Mouse (Mus musculus) c-Kit-negative CD71-positive TER-119-positive erythroid progenitor cells, embryonic 14.5 days (primary cell): ENCODE measurements around the gene Ccr10.

Experiments
- DNase-seq: peaks from one replicate; pipeline ENCODE4 v3.0.0-alpha.2; 2013; ENCODE audit warnings: low read depth, low spot score

Gene Ccr10

DNA sequence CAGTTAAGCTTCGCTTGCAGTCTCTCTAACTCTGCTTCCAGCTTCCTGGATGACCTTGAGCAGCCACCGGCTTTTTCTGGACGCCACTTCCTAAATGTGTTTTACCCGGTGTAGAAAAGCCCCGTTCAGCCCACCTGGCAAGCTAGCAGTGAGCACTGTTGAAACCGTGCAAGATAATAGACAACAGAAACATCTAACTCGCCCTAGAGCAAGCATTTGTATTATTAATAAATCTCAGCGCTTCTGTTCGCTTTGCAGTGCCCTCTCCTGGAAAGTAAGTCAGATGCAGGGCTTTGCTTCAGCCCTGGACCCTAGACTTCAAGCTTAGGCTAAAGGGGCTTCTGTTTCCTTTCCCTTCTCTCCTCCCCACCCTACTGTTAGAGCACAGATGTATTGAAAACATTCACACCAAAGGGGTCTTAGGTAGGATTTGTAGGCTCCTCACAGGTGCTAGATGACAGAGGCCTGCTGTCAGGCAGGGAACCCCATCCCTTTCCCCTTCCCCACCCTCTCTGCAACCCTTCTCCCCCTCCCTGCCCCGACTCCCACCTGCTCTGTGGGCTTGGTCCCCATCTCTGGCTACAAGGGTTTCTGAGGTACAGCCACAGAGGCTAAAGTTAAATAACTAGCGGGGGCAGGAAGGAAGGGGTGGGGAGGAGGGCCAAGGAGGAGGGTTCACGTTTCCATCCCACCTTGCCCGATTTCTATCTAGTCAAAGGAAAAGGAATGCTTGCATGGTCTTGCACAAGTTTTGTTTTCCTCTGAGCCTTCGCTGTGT is at the start of gene Ccr10:
TSS of gene Ccr10 (minus strand) at position 593 of the 778 bp plus-strand sequence.
- DNase-seq, result no peak

DNA sequence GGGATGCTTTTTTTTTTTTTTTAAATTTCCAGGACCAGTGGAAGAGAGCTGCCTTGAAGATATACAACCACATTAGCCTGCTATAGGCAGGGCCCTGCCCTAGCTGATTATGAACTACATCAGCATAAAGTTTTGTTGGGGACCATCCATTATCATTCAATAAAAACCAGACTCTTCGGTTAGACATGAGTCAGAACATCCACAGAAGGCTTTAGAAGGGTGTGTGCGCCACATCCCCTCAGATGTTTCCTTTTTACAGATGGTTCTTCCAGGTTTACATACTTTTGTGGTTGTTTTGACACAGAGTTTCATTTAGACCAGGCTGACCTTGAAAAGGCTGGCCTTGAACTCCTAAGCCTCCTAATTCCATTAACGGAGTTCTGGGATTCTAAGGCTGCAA is 49.1 kb upstream of the Ccr10 start:
- DNase-seq, result no peak

GRCm38 (mm10) chr11:101221306-101221986 is 46.2 kb upstream of the Ccr10 start:
- DNase-seq, result no peak

- DNase-seq, result no peak
Observed at GRCm38 (mm10) chr11:101220853-101221252, 45.6 kb upstream of the Ccr10 start.

- no peak for DNase-seq
Observed at GRCm38 (mm10) chr11:101218436-101219055, 43.3 kb upstream of the Ccr10 start.

DNA sequence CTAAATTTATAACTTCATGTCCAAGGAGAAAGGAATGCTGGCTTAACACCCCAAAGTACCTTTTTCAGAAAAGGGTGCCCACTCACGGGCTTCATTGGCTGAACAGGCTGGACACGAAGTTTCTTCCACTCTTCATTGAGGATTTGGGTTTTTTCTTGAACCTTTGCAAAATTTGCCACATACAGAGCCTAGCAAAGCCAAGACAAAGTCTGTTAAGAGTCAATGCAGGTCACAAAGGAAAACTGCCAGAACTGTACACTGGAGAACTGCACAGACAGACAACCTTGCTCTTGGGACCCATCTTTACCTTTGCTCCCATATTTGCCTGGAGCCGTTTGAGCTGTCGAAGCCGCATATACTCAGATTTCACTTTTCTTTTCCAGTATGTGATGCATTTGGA is 41.7 kb upstream of the Ccr10 start:
- no peak for DNase-seq

GRCm38 (mm10) chr11:101211970-101212369 is 36.7 kb upstream of the Ccr10 start:
- peak; percentile 73 for DNase-seq

GRCm38 (mm10) chr11:101200986-101201385 is 25.7 kb upstream of the Ccr10 start:
- DNase-seq, result no peak

- DNase-seq, result no peak
Observed at GRCm38 (mm10) chr11:101199555-101199954, 24.3 kb upstream of the Ccr10 start.

GRCm38 (mm10) chr11:101196175-101196574 is 20.9 kb upstream of the Ccr10 start:
- DNase-seq, result no peak

- DNase-seq, result no peak
Observed at GRCm38 (mm10) chr11:101195571-101195970, 20.3 kb upstream of the Ccr10 start.

DNA sequence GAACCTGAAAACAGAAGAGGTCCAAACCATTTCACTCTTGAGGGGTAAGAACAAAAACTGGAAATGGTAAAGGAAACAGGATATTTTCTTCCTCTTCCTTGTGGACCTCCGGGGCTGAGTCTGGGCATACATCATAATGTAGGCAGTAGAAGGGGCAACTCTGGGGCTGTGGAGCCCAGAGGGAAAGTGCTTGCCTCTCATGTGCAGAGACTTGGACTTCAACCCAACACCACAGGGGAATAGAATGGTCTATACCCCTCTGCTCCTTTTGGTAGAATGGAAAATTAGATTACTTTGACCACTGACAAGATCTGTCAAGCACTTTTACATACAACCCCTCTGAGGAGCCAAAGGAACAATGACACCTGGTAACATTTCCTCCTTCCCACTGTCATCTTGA is 19.9 kb upstream of the Ccr10 start:
- no peak for DNase-seq

DNA sequence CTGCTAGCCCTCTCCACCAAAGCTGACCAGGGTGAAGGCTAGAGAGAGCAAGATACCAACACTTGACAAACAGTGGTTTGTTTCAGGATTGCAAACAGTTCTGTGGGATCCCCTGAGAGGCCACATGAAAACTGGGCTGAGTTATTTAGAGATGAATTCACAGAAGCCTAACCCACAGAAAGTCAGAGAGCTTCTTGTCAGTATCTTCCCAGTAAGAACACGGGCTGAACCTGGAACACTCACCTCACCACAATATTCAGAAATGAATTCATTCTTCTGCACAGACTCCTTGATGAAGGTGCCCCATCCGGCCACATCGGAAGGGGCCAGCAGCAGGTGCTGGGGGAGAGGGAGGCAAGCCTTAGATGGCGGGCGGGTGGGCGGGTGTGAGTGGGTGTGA is 19.4 kb upstream of the Ccr10 start:
- DNase-seq, result no peak

- DNase-seq, result no peak
Observed at GRCm38 (mm10) chr11:101194137-101194536, 18.9 kb upstream of the Ccr10 start.

DNA sequence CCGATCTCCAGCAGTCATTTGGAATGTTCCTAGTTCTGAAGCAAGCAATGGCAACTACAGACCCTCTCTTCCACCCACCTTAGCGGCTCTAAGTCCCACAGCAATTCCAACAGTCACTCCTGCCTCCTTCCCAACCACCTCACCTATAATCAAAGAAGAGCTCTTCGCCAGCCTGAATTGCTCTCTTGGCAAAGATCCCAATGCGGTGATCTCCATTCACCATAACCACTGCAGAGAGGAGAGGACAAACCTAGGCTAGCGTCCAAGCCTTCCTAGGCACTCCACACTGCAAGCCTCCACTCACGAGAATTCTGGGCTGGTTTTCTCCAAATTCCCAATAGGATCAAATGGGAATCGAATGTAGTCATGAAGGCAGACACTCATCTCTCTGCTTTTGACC is 17.8 kb upstream of the Ccr10 start:
- no peak for DNase-seq

DNA sequence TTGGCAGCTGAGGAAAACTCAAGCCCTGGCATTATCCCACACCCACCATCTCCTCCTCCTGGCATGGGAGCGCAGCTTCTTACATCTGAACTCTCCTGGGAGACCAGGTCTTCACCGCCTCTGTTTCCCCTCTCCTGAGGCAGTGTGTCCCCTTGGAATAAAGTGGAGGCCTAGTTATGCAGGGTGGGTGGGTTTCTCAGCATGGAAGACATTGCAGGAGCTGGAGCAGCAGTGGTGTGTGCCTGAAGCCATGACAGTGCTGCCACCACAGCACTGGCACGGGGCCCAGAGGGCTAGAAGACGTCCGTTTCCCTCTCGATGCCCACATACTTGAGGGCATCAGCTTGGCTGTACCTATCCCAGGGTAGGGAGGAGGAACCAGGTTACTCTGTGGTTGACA is 17.4 kb upstream of the Ccr10 start:
- no peak for DNase-seq

DNA sequence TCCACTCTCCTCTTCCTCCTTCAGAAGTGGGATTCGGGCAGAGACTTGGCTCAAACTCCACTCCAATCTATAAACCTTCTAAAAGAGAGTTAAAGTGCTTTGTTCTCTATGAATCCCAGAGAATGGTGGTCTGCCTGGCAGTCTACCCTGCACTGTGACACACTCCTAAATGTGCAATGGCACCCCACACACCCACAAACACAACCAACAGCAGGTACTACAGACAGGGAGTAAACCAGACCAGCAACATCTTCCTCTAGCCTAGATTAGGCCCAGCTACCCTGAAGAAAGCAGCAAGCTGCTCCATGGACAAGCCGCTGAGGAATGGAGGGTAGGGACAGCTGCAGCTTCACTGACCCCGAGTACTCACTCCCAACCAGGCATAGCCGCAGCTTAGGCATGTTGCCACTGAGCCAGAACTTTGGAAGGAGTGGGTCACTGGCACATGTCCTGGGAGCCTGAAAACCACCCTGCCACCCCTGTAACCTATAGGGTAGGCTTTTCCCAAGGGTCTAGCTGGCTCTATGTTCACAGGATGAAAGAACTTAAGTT is 16.8 kb upstream of the Ccr10 start:
- no peak for DNase-seq

DNA sequence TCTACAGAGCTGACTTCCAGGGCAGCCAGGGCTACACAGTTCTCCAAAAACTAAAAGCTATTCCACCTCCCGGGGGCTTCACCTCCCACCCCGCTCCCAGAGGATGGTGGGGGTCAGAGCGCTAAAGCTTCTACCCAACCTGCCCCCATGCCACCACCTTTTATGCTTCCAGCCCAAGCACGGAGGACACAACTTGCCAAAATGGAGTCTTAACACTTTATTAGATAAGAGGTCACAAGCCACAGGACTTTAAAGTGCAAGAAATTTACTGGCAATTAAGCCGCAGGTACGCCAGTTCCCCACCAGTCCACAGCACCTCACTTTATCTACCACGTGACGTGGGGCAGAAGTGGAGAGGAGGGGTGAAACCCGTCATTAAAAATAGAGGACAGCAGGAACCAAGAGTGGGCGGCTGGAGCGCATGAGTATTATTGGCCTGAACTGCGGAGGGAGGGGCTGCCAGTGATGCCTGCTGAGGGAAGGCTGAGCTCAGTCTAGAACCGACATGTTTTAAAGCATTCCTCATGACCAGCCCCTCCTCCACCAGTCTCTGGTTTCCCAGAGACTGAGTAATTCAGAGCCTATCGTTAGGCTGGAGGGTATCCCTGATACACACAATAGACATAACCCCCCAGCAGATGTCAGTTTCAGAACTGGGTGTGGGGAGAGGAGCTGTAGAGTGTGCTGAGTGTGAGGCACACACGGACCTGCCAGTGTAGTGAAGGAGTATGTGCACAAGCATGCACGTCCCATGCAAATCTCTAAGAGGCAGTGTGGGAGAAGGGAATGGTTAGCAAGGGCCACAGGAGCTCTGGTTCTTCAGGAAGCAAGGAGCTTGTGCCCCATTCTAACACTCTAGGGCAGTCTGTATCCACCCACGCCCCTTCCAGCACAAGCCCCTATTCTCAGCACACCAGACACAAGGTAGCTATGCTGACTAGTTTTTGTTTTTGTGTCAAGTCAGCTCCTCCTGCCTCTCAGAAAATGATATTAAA is 16.0 kb upstream of the Ccr10 start:
- DNase-seq, result no peak

- DNase-seq, result no peak
Observed at GRCm38 (mm10) chr11:101190181-101190912, 15.1 kb upstream of the Ccr10 start.

GRCm38 (mm10) chr11:101189495-101190180 is 14.4 kb upstream of the Ccr10 start:
- peak; percentile 51 for DNase-seq
